Mouse (Mus musculus): ENCODE data around the gene Cables2.

Cables2 gene

DNA sequence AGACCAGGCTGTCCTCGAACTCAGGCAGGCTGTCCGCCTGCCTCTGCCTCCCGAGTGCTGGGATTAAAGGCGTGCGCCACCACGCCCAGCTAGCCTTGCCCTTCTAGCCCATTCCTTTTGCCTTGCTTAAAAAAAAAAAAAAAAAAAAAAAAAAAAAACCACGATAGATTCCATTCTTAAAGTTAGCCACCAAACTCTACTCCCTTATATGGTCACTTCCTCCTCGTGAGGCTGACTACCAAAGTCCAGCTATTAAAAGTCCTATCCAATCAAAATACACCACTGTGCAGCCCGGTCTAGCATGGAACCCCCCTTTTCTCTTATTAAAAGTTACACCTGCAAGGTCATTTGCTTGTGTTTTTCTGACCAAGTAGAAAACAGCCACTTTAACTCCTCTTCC, 17.6 kb downstream of the Cables2 start:
- DNase-seq (ENCODE audit: low spot score in 2 of 2) = no peak

- DNase-seq (ENCODE audit: low spot score in 2 of 2) = no peak
Measured at GRCm38 (mm10) chr2:180254436-180255209, 18.7 kb downstream of the Cables2 start.

GRCm38 (mm10) chr2:180251838-180252237, 21.5 kb downstream of the Cables2 start:
- DNase-seq (ENCODE audit: low spot score in 2 of 2) = no peak

DNA sequence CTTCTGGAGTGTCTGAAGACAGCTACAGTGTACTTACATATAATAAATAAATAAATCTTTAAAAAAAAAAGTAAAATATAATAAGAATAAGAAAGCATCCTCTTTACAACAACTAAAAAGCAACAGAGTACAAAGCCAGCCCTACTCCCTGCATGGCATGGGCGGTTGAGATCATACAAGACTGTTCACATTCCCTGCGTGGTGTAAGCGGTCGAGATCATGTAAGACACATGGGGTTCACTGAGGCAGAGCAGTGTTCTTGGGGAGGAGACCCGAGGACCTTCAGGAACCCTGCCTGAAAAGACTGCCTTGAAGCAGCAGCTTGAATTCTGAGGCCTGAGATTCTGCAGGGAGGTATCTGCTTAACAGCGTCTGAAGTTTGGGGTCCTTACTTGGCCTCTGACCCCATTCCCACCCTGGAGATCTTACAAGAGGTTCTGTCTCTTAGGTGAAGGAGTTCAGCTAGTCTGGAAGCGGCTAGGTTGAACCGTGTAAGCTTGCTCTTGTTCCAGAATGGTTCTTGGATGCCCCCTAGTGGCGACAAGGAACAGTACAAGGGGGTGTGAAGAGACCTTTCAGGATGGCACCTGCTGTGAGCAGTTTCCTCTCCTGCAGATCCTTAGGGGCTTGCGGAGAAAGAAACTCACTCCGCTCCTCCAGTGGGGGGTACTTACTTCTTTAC, 22.2 kb downstream of the Cables2 start:
- DNase-seq (ENCODE audit: low spot score in 2 of 2) = peak in 1 of 2 experiments; percentile 67

GRCm38 (mm10) chr2:180248947-180249660, 24.2 kb downstream of the Cables2 start:
- no peak for DNase-seq (ENCODE audit: low spot score in 2 of 2)

- DNase-seq (ENCODE audit: low spot score in 2 of 2) = no peak
Measured at GRCm38 (mm10) chr2:180247916-180248315, 25.4 kb downstream of the Cables2 start.

- DNase-seq (ENCODE audit: low spot score in 2 of 2) = no peak
Measured at GRCm38 (mm10) chr2:180243108-180243507, 30.2 kb downstream of the Cables2 start.

DNA sequence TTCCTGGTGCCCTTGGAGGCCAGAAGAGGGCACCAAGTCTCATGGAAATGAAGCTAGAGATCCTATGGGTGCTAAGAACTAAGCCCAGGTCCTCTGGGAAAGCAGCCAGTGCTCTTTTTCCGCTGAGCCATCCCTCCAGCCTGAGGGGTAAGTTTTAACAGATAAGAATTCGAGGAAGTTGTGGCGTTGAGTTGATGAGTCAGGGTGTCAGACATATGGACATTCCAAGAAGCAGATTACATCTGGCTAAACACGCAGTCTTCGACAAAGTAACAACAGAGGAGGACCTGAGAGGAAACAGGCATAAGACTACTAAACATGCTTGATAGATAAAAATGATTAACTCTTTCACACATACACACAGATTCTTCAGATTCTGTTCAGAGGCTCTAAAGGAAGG, 34.7 kb downstream of the Cables2 start:
- DNase-seq (ENCODE audit: low spot score in 2 of 2) = no peak

DNA sequence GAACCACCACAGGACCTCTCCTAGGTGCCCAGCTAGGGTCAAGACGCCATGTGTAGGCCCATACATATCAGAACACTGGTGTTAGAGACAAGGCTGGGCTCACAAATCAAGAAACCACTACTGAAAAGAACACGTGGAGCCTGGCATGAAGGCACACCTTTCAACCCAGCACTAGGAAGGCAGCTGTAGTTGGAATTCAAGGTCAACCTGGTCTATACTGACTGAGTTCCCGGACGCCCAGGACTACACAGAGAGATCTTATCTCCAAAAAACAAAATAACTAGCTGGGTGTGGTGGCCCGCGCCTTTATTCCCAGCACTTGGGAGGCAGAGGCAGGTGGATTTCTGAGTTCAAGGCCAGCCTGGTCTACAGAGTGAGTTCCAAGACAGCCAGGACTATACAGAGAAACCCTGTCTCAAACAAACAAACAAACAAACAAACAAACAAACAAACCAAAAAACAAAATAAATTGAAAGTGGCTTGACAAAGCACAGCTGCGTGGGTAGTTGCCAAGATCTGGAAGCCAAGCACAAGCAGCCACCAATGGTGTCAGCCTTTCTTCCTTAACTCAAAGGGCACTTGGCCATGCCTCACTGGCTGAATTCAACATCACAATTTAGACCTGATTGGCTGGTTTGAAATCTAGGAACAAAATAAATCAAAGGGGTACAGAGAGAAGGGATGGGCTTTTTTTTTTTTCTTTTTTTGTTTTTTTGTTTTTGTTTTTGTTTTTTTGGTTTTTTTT, 35.5 kb downstream of the Cables2 start:
- DNase-seq (ENCODE audit: low spot score in 2 of 2) = no peak

DNA sequence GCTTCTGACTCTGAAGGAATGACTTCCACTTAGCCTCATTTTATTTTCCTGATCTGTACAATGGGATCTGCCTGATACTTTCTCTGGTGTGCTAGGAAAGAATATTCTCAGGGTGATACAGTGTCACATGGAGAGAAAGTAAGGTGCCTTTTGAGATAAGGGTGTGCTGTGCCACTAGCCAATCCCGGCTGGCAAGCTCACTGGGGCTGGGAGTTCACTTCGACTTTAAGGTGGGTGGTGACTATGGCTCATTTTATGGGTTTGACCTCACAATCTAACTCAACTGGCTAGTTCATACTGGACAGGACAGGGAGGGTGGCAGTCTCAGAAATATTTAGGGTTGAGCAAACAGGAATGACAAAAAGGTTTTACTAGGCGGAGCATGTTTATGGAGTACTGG, 36.4 kb downstream of the Cables2 start:
- no peak for DNase-seq (ENCODE audit: low spot score in 2 of 2)

- no peak for DNase-seq (ENCODE audit: low spot score in 2 of 2)
Measured at GRCm38 (mm10) chr2:180236500-180236899, 36.8 kb downstream of the Cables2 start.

DNA sequence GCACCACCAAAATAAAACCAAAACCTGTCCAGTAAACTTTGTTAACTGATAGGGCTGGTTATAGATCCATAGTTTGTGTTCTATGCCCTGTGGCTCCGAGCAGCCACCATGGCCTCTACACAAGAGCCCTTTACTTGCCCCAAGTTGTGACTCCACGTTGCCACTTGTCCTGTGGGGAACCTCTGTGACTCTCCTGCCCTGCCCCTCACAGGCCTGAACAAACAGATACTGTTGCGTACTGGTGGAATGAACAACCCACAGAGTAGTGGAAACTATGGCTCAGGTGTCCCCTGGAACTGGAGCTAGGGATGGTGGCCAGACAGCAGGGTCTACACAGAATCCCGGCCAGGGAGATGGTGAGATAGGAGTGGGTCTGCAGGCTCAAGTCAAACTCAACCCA, 37.5 kb downstream of the Cables2 start:
- DNase-seq (ENCODE audit: low spot score in 2 of 2) = no peak

- no peak for DNase-seq (ENCODE audit: low spot score in 2 of 2)
Measured at GRCm38 (mm10) chr2:180234980-180235379, 38.3 kb downstream of the Cables2 start.

DNA sequence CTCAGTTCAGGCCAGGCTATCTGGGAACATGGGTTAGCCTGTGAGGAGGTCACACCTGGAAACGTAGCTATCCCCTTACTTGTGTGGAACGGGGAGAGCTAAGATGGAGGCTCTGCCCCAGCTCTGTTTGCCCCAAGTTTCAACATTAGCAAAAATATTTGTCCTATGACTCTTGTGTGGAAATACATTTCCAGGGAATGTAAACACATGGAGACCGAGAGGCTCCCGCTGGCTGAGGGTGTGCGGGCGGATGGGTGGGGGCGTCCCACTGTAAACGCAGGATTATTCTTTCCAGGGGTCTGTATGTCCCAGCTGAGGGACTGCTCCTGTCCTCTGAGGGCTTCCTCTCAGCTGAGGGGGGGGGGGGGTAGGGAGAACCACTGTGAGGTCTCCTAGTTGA, 38.9 kb downstream of the Cables2 start:
- no peak for DNase-seq (ENCODE audit: low spot score in 2 of 2)

DNA sequence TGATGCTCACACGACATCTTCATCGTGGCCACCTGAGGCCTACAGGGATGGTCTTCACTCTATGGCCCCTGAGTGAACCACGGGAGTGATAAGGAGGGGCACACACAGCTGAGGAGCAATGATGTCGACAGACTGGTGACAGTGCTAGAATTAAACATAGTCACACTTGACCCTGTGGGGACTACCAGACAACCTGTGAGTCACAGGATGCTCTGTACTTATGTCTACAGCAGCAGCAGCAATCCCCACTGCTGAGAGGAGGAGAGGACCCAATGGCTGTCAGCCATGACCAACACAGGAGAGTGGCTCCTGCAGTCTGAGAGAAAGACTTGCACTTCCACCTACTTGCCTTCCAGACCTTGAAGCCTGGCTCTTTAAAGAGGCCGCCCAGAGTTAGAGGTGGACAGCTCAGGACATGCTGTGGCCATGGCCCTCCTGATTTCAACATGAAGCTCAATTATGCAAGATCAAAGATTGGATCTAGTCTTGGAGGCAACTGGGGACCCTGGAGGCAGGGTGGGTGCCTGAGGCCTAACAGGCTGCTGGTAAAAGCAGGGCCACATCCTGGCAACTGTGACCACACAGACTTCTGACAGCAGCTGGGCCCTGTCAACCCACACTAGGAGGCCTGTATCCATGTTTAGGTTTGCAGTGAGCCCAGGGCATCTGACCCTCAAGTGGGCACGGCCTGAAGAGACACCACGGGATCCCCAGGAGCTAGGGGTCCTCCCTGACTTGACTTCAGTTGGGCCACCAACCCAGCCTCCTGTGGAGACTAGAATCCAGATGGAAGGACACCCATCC, 40.0 kb downstream of the Cables2 start:
- no peak for DNase-seq (ENCODE audit: low spot score in 2 of 2)

DNA sequence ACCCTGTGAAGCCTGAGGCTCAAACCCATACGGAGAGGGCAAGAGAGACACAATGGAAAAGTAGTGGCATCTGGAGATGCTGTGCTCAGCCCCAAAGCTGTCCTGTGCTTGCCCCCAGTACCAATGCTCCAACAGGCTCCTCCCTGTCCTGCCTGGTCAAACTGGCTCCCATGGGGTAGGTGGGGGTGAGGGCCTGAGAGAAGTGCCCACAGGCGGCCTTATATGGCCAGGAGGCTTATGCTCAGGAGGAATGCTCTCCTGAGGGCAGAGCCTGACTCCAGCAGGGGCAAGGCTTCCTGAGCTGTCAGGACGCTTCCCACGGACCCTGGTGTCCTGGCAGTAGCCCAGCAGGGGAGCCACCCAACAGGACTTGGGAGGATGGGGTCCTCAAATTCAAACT, 42.8 kb downstream of the Cables2 start:
- no peak for DNase-seq (ENCODE audit: low spot score in 2 of 2)

DNA sequence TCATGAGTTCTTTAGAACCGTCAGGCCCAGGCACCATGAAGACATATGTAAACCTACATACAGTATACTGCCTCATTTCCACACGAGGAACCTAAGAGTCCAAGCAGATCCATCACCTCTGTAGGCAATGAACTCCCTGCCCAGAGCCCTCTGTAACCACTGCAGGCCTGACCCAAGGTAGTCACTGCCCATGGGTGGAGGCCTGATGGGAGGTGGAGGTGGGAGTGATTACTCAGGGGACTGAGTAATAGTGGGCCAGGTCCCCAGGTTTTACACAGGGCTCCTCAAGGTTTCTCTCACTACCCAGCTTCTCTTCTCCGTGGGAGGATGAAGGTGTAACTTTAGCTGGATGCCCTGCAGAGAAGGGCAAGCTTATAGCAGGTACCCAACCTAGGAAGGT, 44.2 kb downstream of the Cables2 start:
- DNase-seq (ENCODE audit: low spot score in 2 of 2) = no peak

DNA sequence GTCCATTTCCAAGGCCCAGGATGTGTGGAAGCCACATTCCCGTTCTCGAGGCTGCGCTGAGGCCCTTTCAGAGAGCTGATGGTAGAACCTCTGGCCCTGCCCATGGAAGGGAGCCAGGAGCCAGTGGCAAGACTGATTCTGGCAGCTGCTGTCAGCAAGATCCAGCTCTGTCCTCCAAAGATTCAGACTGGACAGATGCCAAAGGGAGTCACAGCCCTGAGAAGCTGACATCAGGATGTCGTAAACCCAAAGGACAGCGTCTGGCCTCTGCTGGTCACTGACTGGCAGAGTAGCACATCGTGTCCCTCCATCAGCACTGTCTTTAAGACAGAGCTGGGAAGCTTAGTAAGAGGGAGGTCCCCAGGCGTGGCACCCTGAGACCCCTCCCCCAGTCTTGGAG, 44.7 kb downstream of the Cables2 start:
- no peak for DNase-seq (ENCODE audit: low spot score in 2 of 2)

GRCm38 (mm10) chr2:180228060-180228458, 45.2 kb downstream of the Cables2 start:
- DNase-seq (ENCODE audit: low spot score in 2 of 2) = no peak

DNA sequence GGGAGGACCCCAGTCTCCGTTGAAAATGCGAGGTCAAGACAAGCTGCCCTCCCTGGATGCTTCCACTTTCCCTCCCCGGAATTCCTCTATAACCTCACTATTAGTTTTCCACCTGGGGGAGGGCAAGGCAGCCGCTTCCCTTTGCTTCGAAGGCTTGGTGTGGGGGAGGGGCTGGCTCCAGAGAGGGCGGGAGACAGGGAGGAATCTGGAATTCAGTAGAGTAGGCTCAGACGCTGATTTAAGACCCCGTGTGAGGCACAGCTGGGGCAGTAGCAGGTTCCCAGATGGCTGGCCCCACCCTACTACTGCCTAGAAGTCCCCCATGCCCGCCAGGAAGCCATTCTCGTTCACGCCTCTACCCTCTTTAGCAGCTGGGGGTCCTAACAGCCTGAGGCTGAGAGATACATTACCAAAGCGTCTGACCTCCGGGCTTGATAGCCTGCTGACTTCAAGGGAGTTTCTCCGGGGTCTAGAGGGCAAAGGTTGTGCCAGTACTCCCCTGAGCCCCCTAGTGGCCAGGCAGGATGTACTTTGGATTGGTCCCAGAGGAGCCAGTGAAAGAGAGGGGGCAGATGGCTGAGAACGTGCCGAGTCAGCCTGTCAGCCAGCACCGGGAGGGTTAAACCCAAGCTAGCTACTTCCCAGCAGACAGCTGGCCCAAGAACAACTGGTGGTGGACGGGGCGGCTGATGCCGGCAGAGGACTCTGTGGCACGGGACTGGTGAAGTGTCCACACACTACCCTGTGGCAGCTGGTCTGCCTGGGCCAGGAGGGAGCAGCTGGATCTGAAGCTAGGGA, 45.8 kb downstream of the Cables2 start:
- no peak for DNase-seq (ENCODE audit: low spot score in 2 of 2)
